Mouse (Mus musculus) forelimb bud, embryonic 11.5 days (tissue): Measurements from ENCODE around the gene Ndufa11.

Source experiments
- DNase-seq: peaks from one replicate; pipeline ENCODE4 v3.0.0-alpha.2; 2012; ENCODE audit warnings: low read depth, low spot score

The Ndufa11 gene

GRCm38 (mm10) chr17:56758132-56758531 lies 40.6 kb downstream of the Ndufa11 start:
- DNase-seq: peak; percentile 46

DNA sequence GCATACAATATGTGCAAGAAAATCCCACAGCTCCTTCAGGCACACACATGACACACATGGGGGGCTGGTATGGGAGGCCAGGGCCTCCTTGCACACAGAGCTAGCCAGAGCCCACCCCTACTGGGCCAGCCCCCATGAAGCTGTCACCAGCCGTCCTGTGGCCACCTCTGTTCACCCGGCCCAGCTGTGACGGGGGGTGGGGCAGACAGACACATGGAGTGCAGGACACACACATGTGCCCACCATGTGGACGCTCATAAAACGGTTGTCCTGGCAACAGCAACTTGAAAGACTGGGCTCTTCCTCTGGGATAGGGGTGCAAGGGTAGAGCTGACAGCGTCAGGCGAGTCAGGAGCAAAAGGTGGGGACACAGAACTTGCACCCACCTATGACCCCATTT lies 41.7 kb downstream of the Ndufa11 start:
- peak; percentile 80 for DNase-seq

DNA sequence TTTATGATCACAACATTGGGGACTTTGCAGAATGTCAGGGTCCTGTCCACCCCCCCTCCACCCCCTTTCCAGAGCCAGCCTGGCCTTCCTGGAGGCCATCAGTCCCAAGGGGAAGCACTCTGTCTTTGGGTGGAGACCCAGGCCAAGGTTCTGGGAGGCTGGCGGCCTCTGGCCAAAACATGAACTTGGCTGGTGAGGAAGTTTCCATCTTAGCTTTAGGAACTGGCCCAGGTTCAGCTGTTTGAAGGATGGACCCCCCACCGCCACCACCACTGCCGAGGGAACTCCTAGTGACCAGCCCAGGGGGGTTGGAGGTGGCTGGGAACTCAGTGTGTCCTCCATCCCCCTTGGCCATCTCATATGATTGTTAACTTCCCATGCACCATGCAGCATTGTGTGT lies 43.5 kb downstream of the Ndufa11 start:
- no peak for DNase-seq

DNA sequence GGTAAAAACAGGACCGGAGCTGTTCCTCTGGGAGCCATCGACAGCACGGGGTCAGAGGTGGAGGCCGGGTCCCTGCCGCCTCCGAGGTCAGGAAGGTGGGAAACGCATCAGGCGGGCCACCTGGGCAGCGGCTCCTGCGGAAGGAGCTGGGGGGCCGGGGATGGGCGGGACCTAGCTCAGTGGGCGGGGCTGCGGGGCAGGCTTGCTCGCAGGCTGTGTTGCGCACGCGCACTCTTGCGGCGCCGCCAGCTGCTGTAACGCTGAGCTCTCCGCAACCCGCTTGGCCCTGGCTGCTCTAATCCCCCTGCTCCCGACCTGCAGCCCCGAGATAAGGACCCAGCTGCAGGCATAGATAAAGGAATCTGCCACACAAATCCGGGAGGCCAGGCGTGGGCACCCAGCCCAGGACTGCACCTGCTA lies 44.4 kb downstream of the Ndufa11 start:
- DNase-seq: peak; percentile 85

GRCm38 (mm10) chr17:56762769-56763731 lies 45.5 kb downstream of the Ndufa11 start:
- DNase-seq: peak; percentile 76

GRCm38 (mm10) chr17:56763741-56764250 lies 46.2 kb downstream of the Ndufa11 start:
- no peak for DNase-seq

GRCm38 (mm10) chr17:56764474-56765354 lies 47.1 kb downstream of the Ndufa11 start, which contains the start of gene Dus3l:
Dus3l (plus strand) TSS chr17:56764757.
- DNase-seq: peak; percentile 81

GRCm38 (mm10) chr17:56765431-56765830 lies 47.9 kb downstream of the Ndufa11 start:
- no peak for DNase-seq

DNA sequence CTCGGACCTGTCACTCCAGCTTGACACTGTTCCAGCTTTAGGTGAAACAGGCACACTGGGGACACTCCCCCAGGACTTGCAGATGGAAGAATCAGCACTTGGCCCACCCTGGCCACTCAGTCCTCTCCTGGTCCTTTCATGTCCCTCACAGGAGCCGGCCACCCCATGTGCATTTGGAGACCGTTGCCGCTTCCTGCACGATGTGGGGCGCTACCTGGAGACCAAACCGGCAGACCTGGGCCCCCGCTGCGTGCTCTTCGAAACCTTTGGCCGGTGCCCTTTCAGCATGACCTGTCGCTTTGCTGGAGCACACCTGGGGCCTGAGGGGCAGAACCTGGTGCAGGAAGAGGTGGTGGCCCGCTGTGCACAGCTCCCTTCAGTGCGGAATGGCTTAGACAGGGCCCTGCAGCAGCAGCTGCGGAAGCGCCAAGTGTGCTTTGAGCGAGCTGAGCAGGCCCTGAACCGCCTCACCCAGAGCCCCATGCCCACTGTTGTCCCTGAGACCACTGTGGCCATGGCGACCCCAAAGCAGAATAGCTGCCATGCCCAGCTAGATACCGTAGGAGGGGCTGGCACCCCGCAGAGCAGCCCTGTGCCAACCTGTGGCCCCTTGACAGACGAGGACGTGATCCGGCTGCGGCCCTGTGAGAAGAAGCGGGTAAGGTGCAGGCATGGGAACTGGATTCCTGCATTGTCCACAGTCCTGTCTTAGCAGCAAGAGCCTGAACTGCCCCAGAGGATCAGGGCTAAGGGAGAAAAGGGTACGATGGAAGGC lies 49.3 kb downstream of the Ndufa11 start:
- no peak for DNase-seq

DNA sequence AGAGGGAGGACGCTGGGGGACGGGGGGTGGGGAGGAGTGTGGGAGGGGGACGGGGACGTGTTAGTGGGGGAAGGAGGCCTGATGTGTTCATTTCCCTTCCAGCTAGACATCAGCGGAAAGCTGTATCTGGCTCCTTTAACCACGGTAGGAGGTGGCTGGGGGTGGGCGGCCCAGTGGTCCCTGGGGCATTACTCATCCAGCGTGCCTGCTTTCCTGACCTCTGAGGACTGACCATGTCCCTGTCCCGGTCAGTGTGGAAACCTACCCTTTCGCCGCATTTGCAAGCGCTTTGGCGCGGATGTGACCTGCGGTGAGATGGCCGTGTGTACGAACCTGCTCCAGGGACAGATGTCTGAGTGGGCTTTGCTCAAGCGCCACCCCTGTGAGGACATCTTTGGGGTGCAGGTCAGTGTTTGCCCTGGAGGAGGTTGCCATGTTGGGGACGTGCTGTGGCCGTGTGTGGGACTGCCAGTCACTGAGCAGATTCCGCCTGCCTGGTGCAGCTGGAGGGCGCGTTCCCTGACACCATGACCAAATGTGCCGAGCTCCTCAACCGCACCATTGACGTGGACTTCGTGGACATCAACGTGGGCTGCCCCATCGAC lies 50.1 kb downstream of the Ndufa11 start:
- no peak for DNase-seq

DNA sequence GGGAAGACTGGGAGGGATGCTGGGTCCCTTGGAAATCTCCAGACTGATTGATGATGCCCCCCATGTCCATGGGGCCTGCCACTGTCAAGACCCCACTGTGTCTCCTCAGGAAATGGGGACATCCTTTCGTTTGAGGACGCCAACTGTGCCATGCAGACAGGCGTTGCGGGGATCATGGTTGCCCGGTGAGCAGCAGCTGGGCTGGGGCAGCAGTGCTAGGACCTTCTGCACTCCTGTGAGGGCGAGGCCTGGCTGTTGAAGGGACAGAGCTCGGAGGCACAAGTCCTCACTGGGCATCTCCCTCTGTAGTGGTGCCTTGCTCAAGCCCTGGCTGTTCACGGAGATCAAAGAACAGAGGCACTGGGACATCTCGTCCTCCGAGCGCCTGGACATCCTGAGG lies 51.4 kb downstream of the Ndufa11 start:
- no peak for DNase-seq

DNA sequence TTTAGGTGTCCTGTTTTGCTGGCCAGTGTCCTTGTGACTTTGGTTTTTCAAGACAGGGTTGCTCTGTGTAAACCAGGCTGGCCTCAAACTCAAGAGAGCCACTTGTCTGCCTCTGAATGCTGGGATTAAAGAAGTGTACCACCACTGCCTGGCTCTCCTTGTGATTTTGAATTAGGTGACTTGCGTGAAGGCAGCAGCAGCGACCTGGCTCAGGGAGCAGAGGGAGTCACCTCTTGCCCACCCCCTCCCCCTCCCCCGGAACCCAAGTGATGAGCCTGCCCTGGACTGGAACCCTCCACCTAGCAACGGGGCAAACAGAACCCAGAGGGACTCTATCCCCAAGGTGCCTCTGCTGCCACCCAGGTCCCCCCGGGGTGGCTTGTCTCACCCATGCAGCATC lies 52.4 kb downstream of the Ndufa11 start, which contains the start of gene Prr22:
Gene Prr22 (plus strand): TSS at position 301 of the 400 bp plus-strand sequence.
- no peak for DNase-seq
